Mouse (Mus musculus) kidney, adult 11 months (tissue): ENCODE measurements at regions not wholly inside any gene's neighbourhood (a gene's known extent, or its start where the extent isn't known, plus 50 kb on each side); places are given as distances from the start of the nearest gene placed in this dataset.

ENCODE experiments used
- DNase-seq: peaks from one replicate; pipeline ENCODE4 v3.0.0; 2022

GRCm38 (mm10) chr17:51240360-51240993 is 61.3 kb upstream of the Tbc1d5 start:
- DNase-seq: no peak

GRCm38 (mm10) chr17:51239465-51239864 is 60.3 kb upstream of the Tbc1d5 start:
- DNase-seq: no peak
